Mouse (Mus musculus) limb, embryonic 14.5 days (tissue): ENCODE results near the gene Gm49027. TPM values are rescaled to one million over a fixed set of nuclear protein-coding genes. Genes with fewer than 3 reads are reported as not detected.

ENCODE experiments used
- ATAC-seq: fragments of 200-750 bp; cut with Nextera tagmentation; 2 replicates; pipeline ENCODE4 v1.8.0; 2017; ENCODE audit warnings: low read depth, moderate number of reproducible peaks, moderate TSS enrichment; ENCODE audit not compliant: low FRiP score
- DNase-seq: peaks from one replicate; pipeline ENCODE4 v3.0.0-alpha.2; 2015; ENCODE audit warnings: low spot score
- H3K27ac ChIP-seq: fragments of 300-500 bp; sonication (generic); replicated peaks from 2 replicates; pipeline ENCODE4 v1.5.1; 2014; ENCODE audit warnings: low read depth, mild to moderate bottlenecking, low read length, moderate library complexity, mixed read lengths
- H3K27me3 ChIP-seq: fragments of 300-500 bp; sonication (generic); 2 replicates; pipeline ENCODE4 v1.6.1; 2014; ENCODE audit warnings: low read length, mixed read lengths; ENCODE audit not compliant: control insufficient read depth, insufficient read depth
- H3K36me3 ChIP-seq: fragments of 300-500 bp; sonication (generic); 2 replicates; pipeline ENCODE4 v1.6.1; 2014; ENCODE audit warnings: mild to moderate bottlenecking, low read length, moderate library complexity, mixed read lengths; ENCODE audit not compliant: control insufficient read depth, insufficient read depth
- H3K4me1 ChIP-seq: fragments of 300-500 bp; sonication (generic); 2 replicates; pipeline ENCODE4 v1.6.1; 2014; ENCODE audit warnings: antibody characterized with exemption, low read length, mixed read lengths; ENCODE audit not compliant: control insufficient read depth, insufficient read depth
- H3K4me2 ChIP-seq: fragments of 300-500 bp; sonication (generic); replicated peaks from 2 replicates; pipeline ENCODE4 v1.6.1; 2014; ENCODE audit warnings: low read depth, mild to moderate bottlenecking, low read length, moderate library complexity; ENCODE audit not compliant: severe bottlenecking
- H3K4me3 ChIP-seq: fragments of 300-500 bp; sonication (generic); replicated peaks from 2 replicates; pipeline ENCODE4 v1.5.1; 2014; ENCODE audit warnings: low read length
- H3K9ac ChIP-seq: fragments of 300-500 bp; sonication (generic); 2 replicates; pipeline ENCODE4 v1.6.1; 2014; ENCODE audit warnings: mild to moderate bottlenecking, low read depth, low read length, moderate library complexity; ENCODE audit not compliant: severe bottlenecking
- H3K9me3 ChIP-seq: fragments of 300-500 bp; sonication (generic); 2 replicates; pipeline ENCODE4 v1.6.1; 2016; ENCODE audit warnings: low read length; ENCODE audit not compliant: control insufficient read depth
- POLR2A ChIP-seq: fragments of 200-500 bp; IDR thresholded peaks from 2 replicates; pipeline ENCODE4 v1.8.0; 2012; ENCODE audit warnings: inconsistent platforms, mild to moderate bottlenecking, moderate library complexity, borderline replicate concordance; ENCODE audit not compliant: insufficient read depth, insufficient read length; ENCODE audit errors: extremely low read depth
- WGBS: fragments of 180-500 bp; shearing (Covaris S2); extraction: QIAGEN DNeasy Blood & Tissue Kit; methylation state at CpG from one replicate; pipeline ENCODE4 v1.1.7; 2014; 5-methylcytosine and 5-hydroxymethylcytosine counted together
- polyA plus RNA-seq, 2 experiments: library from polyadenylated mRNA; depleted of rRNA in 1 of 2; stranded (reverse) in 1 of 2; unstranded in 1 of 2; fragments of >200 nt; fragmentation: Nextera tagmentation in 1 of 2; extraction: Ambion mirVana in 1 of 2; gene quantifications; 2 replicates each; pipeline versions ENCODE4 v1.2.1 to v1.2.3; 2012 to 2014

The Gm49027 gene
- polyA plus RNA-seq, 2 experiments, result 0.55 to 3.9 TPM

- Histone ChIP-seq H3K9me3 (no peaks in the 10 kb centered on the region), H3K4me3 (peak overlapping the region; percentile 94), H3K4me2 (peak overlapping the region; percentile 92), H3K27me3 (no peaks in the 10 kb centered on the region), H3K27ac (no peak overlapping the region), H3K36me3 (peaks cover 18% of the 10 kb centered on the region; the same call in 1 of the 2 replicates), H3K9ac (no peak overlapping the region), H3K4me1 (peaks cover 20% of the 10 kb centered on the region)
- DNase-seq (peak; percentile 79), ATAC-seq (peak; percentile 96)
- no peak for TF ChIP-seq POLR2A
- 3% methylated on average over 16 of the region's 27 CpGs for WGBS
Measured at GRCm38 (mm10) chr5:123524393-123524750, 916 bp downstream of the Gm49027 start.

GRCm38 (mm10) chr5:123523692-123524392 is 1.4 kb downstream of the Gm49027 start, which contains the start of gene Diablo:
Gene Diablo (minus strand): TSS chr5:123524176.
- DNase-seq, result peak; percentile 100
- under 1% methylated on average over 64 of the region's 82 CpGs for WGBS
- Histone ChIP-seq H3K4me3 (peak within 1 kb of the TSS; percentile 94), H3K9ac (peak within 1 kb of the TSS; percentile 75), H3K4me2 (peak within 1 kb of the TSS; percentile 92), H3K27ac (peak within 1 kb of the TSS; percentile 61; the same call in 1 of the 2 replicates), H3K4me1 (peaks cover 20% of the 10 kb centered on the region), H3K36me3 (peaks cover 15% of the 10 kb centered on the region; the same call in 1 of the 2 replicates), H3K9me3 (no peaks in the 10 kb centered on the region), H3K27me3 (no peaks in the 10 kb centered on the region)
- TF ChIP-seq POLR2A, result peak; percentile 85; the same call in 1 of the 2 replicates
- peak; percentile 99 for ATAC-seq

GRCm38 (mm10) chr5:123522166-123522565 is 3.1 kb downstream of the Gm49027 start:
- no peak overlapping the region for H3K9ac ChIP-seq
- ATAC-seq (no peak), DNase-seq (no peak)
- H3K4me2 ChIP-seq, result 0 out of 2 replicates have a peak overlapping the region, but pooled peaks have one; percentile 1
- peaks cover 22% of the 10 kb centered on the region for H3K36me3 ChIP-seq
- no peak overlapping the region for H3K27ac ChIP-seq
- H3K4me1 ChIP-seq, result peaks cover 20% of the 10 kb centered on the region
- H3K27me3 ChIP-seq, result no peaks in the 10 kb centered on the region
- 67% methylated on average over 1 of the region's 1 CpGs for WGBS
- no peak for TF ChIP-seq POLR2A
- H3K9me3 ChIP-seq, result no peaks in the 10 kb centered on the region
- H3K4me3 ChIP-seq, result no peak overlapping the region

DNA sequence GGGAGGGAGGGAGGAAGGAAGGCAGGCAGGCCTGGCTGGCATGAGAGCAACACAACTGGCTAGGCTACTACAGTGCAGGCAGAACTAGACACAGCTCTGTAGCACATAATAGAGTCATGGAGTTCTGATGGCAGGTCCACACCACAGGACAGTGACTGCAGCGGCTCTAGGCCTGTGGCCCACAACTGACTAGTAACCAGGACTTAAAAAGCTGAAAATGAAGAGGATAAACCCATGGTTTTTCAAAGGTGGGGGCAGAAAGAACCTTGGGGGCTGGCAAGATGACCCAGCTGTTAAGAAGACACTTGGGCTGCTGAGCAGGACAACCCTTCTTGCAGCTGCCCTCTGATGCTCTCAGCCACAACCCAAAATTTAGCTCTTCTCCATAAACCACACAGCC is 3.7 kb downstream of the Gm49027 start:
- 94% methylated on average over 1 of the region's 1 CpGs for WGBS
- Histone ChIP-seq H3K4me3 (no peak overlapping the region), H3K4me2 (no peak overlapping the region), H3K4me1 (peaks cover 20% of the 10 kb centered on the region), H3K9ac (no peak overlapping the region), H3K9me3 (no peaks in the 10 kb centered on the region), H3K27ac (no peak overlapping the region), H3K36me3 (peaks cover 26% of the 10 kb centered on the region), H3K27me3 (no peaks in the 10 kb centered on the region)
- no peak for TF ChIP-seq POLR2A
- ATAC-seq, result no peak
- DNase-seq, result no peak

DNA sequence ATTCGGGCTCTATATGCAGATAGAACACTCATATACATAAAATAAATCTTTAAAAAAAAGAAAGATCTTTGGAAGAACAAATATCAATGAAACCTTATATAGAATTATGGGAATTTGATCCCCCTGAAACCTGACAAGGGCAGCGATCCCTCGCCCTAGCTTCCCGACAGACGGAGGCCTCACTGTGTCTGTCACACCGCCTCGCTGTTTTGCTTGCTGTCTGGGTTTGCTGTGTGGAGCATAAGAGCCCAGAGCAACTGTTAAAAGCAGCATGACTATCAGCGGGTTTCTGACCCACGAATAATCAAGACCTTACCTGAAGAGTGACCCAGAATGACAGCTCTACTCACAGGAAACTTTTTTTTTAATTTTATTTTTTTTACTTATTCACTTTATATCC is 4.6 kb downstream of the Gm49027 start:
- H3K27ac ChIP-seq, result no peak overlapping the region
- no peaks in the 10 kb centered on the region for H3K27me3 ChIP-seq
- WGBS, result 68% methylated on average over 9 of the region's 9 CpGs
- H3K36me3 ChIP-seq, result peaks cover 35% of the 10 kb centered on the region
- no peak overlapping the region for H3K4me3 ChIP-seq
- no peak overlapping the region for H3K4me2 ChIP-seq
- peaks cover 20% of the 10 kb centered on the region for H3K4me1 ChIP-seq
- H3K9ac ChIP-seq, result no peak overlapping the region
- no peak for DNase-seq
- TF ChIP-seq POLR2A, result no peak
- H3K9me3 ChIP-seq, result no peaks in the 10 kb centered on the region
- no peak for ATAC-seq
